Mouse (Mus musculus) erythroblast, embryonic 14.5 days (primary cell): Measurements from ENCODE around the gene Batf. TPM values are rescaled to one million over a fixed set of nuclear protein-coding genes. Genes with fewer than 3 reads are reported as not detected.
"Not testable (repeated sequence)": the region's sequence is repeated elsewhere in the genome, so short reads cannot be mapped to it uniquely, and the experiment has no call there.

Source experiments
- H3K27me3 ChIP-seq: 2 replicates; pipeline ENCODE4 v1.6.1; 2012; ENCODE audit warnings: inconsistent platforms; ENCODE audit not compliant: control insufficient read depth
- H3K36me3 ChIP-seq: 2 replicates; pipeline ENCODE4 v1.6.1; 2012; ENCODE audit warnings: mild to moderate bottlenecking, inconsistent platforms; ENCODE audit not compliant: control insufficient read depth
- H3K4me1 ChIP-seq: 2 replicates; pipeline ENCODE4 v1.6.1; 2012; ENCODE audit warnings: inconsistent platforms; ENCODE audit not compliant: control insufficient read depth
- H3K4me3 ChIP-seq: replicated peaks from 2 replicates; pipeline ENCODE3; 2012; ENCODE audit warnings: moderate library complexity, mild to moderate bottlenecking, inconsistent platforms
- H3K9me3 ChIP-seq: 2 replicates; pipeline ENCODE4 v1.6.1; 2012; ENCODE audit warnings: low read length, inconsistent platforms, mixed read lengths; ENCODE audit not compliant: control insufficient read depth
- GATA1 ChIP-seq: IDR thresholded peaks from 2 replicates; pipeline ENCODE4 v1.6.1; 2012; ENCODE audit warnings: low read length, inconsistent platforms, mixed read lengths
- TAL1 ChIP-seq: IDR thresholded peaks from 3 replicates; pipeline ENCODE4 v1.6.1; 2012; ENCODE audit warnings: low read length, inconsistent platforms, mixed read lengths
- polyA plus RNA-seq: library from polyadenylated mRNA; stranded (reverse); fragments of >175 nt; gene quantifications from 2 replicates; pipeline ENCODE4 v1.2.3, GENCODE M21; 2012

The Batf gene
- polyA plus RNA-seq, 1 experiment = 0.12 TPM

DNA sequence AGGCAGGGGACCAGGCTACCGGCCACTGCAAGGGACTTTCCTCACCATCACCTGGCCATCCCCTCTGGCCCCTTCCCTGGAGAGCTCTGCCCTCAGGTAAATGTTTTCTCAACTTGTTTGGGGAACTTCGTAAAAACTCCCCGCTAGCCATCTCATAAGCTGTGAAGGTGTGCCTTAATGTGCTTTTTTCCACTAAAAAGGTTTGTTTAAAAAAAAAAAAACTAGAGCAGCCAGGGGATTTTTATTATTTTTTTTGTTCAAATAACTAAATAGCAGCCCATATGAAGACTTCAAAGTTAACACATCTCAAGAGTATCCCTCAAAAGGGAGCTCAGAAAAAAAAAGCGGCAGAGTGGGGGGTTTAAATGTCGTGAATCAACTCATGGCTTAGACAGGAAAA, 7.4 kb upstream of the Batf start:
- H3K4me1 ChIP-seq = no peaks in the 10 kb centered on the region
- H3K27me3 ChIP-seq = no peaks in the 10 kb centered on the region
- no peaks in the 10 kb centered on the region for H3K36me3 ChIP-seq
- no peak for TF ChIP-seq GATA1
- no peak for TF ChIP-seq TAL1
- no peak overlapping the region for H3K4me3 ChIP-seq
- no peaks in the 10 kb centered on the region for H3K9me3 ChIP-seq

DNA sequence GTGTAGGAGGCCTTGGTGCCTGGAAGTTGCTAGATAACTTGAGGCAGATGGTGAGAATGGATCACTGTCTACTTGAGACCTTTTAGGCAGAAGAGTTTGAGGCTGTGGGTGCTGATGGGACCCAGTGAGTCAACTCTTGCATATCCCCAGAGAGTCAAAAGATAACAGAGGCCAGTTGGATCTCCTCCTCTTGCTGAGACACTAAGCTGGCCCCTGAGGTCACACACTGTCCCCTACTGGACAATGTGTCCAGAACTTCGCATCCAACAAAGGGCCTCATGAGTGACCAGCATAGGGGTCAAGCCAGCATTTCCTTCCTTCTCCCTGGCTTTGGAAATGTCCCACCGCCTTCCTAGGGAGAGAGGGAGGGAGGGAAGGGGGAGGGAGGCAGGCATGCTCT, 6.7 kb upstream of the Batf start:
- no peaks in the 10 kb centered on the region for H3K4me1 ChIP-seq
- no peak overlapping the region for H3K4me3 ChIP-seq
- TF ChIP-seq GATA1 (no peak), TAL1 (no peak)
- H3K36me3 ChIP-seq = no peaks in the 10 kb centered on the region
- no peaks in the 10 kb centered on the region for H3K9me3 ChIP-seq
- no peaks in the 10 kb centered on the region for H3K27me3 ChIP-seq

DNA sequence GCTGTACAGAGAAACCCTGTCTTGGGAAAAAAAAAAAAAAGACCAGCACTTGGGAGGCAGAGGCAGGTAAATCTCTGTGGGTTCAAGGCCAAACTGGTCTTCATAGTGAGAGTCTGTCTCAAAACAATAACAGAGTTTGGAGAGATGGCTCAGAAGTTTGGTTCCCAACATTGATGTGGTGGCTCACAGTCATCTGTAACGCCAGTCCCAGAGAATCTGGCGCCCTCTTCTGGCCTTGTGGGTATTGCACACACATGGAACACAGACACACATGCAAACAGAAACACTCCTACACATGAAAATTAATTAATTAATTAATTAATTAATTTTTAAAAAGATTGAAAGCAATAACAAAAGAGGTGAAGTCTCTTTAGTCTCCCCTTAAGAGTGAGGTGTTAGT, 4.1 kb upstream of the Batf start:
- H3K36me3 ChIP-seq = no peaks in the 10 kb centered on the region
- no peaks in the 10 kb centered on the region for H3K9me3 ChIP-seq
- no peak for TF ChIP-seq TAL1
- H3K4me3 ChIP-seq = no peak overlapping the region
- peaks cover 7% of the 10 kb centered on the region for H3K27me3 ChIP-seq
- H3K4me1 ChIP-seq = no peaks in the 10 kb centered on the region

GRCm38 (mm10) chr12:85684411-85685275, 1.8 kb upstream of the Batf start:
- Histone ChIP-seq H3K4me3 (no peak overlapping the region), H3K9me3 (no peaks in the 10 kb centered on the region)
- TF ChIP-seq GATA1 (no peak), TAL1 (no peak)

GRCm38 (mm10) chr12:85687217-85687533, 706 bp downstream of the Batf start:
- Histone ChIP-seq H3K4me3 (no peak overlapping the region), H3K9me3 (no peaks in the 10 kb centered on the region), H3K36me3 (no peaks in the 10 kb centered on the region), H3K27me3 (peaks cover 8% of the 10 kb centered on the region), H3K4me1 (no peaks in the 10 kb centered on the region)
- TF ChIP-seq TAL1 (no peak), GATA1 (no peak)

More at GRCm38 (mm10) chr12:85684411-85685275, 1.8 kb upstream of the Batf start:
- H3K27me3 ChIP-seq = peaks cover 8% of the 10 kb centered on the region
- H3K4me1 ChIP-seq = no peaks in the 10 kb centered on the region
- H3K36me3 ChIP-seq = no peaks in the 10 kb centered on the region

DNA sequence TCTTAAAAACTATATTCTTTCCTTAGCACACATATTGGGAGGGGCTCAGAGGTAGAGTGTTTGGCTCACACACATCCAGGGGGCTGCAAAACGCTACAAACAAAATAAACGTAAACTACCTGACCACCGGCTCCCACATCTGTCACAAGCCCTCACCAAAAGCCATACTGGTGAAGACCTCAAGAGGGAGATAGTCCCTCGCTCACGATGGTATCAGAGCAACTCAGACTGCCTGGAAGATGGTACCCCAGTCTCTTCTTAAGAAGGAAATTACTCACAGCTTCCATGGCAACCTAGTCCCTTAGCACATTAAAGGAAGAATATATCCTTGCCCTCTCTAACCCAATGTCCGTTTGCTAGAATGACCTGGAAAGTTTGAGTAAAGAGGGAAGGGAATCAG, 1.4 kb downstream of the Batf start:
- Histone ChIP-seq H3K4me3 (no peak overlapping the region), H3K36me3 (no peaks in the 10 kb centered on the region)
- TF ChIP-seq TAL1 (no peak), GATA1 (no peak)

GRCm38 (mm10) chr12:85695787-85696186, 9.3 kb downstream of the Batf start:
- H3K4me3 ChIP-seq = no peak overlapping the region
- no peaks in the 10 kb centered on the region for H3K4me1 ChIP-seq
- no peaks in the 10 kb centered on the region for H3K9me3 ChIP-seq
- TF ChIP-seq TAL1 = no peak
- TF ChIP-seq GATA1 = no peak
- no peaks in the 10 kb centered on the region for H3K36me3 ChIP-seq
- H3K27me3 ChIP-seq = no peaks in the 10 kb centered on the region

More for the DNA sequence above, 1.4 kb downstream of the Batf start:
- H3K4me1 ChIP-seq = no peaks in the 10 kb centered on the region
- no peaks in the 10 kb centered on the region for H3K9me3 ChIP-seq
- peaks cover 8% of the 10 kb centered on the region for H3K27me3 ChIP-seq

DNA sequence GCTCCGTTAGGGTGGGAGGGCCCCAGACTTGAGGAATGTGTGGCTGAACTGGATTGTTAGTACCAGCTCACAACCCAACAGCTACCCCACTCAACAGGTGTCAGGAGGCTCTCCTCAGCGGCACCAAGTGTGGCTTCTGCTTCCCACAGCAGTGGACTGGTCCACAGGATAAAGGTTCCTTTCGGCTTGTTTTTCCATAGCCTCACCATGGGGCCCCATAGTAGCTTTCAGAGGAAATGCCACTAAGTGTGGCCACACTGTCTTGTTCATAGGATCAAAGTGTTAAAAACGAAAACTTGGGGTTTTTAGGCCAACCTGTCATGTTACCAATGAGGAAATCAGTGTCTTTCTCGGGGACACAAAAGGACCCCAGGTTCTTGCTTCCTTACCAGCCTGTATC, 10.0 kb downstream of the Batf start:
- no peaks in the 10 kb centered on the region for H3K36me3 ChIP-seq
- H3K4me1 ChIP-seq = no peaks in the 10 kb centered on the region
- TF ChIP-seq TAL1 (no peak), GATA1 (no peak)
- H3K27me3 ChIP-seq = no peaks in the 10 kb centered on the region
- H3K4me3 ChIP-seq = no peak overlapping the region
- no peaks in the 10 kb centered on the region for H3K9me3 ChIP-seq

DNA sequence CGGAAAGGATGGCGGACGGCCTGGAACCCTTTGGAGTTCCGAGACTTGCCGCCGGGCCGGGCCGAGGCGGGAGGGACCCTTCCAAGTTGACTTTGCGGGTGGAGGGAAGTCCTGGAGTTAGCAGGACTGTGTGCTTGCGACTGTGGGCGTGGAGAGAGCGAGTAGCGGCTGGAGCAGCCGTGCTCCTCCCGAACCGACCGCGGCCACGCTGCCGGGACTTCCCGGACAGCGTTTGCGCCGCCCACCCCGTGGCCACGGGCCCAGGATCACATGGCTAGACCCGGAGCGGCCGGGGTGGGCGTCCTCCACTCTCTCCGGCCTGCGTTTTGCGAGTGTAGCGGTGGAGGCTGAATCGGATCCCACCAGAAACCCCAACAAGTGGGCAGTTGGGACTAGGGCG, 11.7 kb downstream of the Batf start:
- not testable (repeated sequence) for H3K4me1 ChIP-seq, H3K36me3 ChIP-seq, H3K27me3 ChIP-seq, H3K9me3 ChIP-seq
- peak overlapping the region; percentile 30 for H3K4me3 ChIP-seq

- H3K27me3 ChIP-seq = no peaks in the 10 kb centered on the region
- no peak overlapping the region for H3K4me3 ChIP-seq
Observed at GRCm38 (mm10) chr12:85700191-85700841, 13.8 kb downstream of the Batf start.

More at GRCm38 (mm10) chr12:85700191-85700841, 13.8 kb downstream of the Batf start:
- TF ChIP-seq GATA1 (no peak), TAL1 (no peak)
- peaks cover 11% of the 10 kb centered on the region for H3K4me1 ChIP-seq
- H3K9me3 ChIP-seq = no peaks in the 10 kb centered on the region
- no peaks in the 10 kb centered on the region for H3K36me3 ChIP-seq
